Mouse (Mus musculus) neural tube, embryonic 14.5 days (tissue): ENCODE data around the gene Gm11114. TPM values are rescaled to one million over a fixed set of nuclear protein-coding genes. Genes with fewer than 3 reads are reported as not detected.

ENCODE experiments used
- ATAC-seq: fragments of 200-750 bp; cut with Nextera tagmentation; 2 replicates; pipeline ENCODE4 v1.8.0; 2017; ENCODE audit warnings: low read depth, mild to moderate bottlenecking, moderate TSS enrichment, moderate library complexity
- H3K27ac ChIP-seq: fragments of 300-500 bp; sonication (generic); 2 replicates; pipeline ENCODE4 v1.5.1; 2014; ENCODE audit warnings: low read depth, mild to moderate bottlenecking, control low read depth, low read length, moderate library complexity, mixed read lengths
- H3K27me3 ChIP-seq: fragments of 300-500 bp; sonication (generic); 2 replicates; pipeline ENCODE4 v1.6.1; 2014; ENCODE audit warnings: low read length; ENCODE audit not compliant: control insufficient read depth, insufficient read depth
- H3K36me3 ChIP-seq: fragments of 300-500 bp; sonication (generic); 2 replicates; pipeline ENCODE4 v1.6.1; 2014; ENCODE audit warnings: low read length, mixed read lengths; ENCODE audit not compliant: control insufficient read depth, insufficient read depth
- H3K4me1 ChIP-seq: fragments of 300-500 bp; sonication (generic); 2 replicates; pipeline ENCODE4 v1.6.1; 2014; ENCODE audit warnings: low read length; ENCODE audit not compliant: control insufficient read depth, insufficient read depth
- H3K4me2 ChIP-seq: fragments of 300-500 bp; sonication (generic); 2 replicates; pipeline ENCODE4 v1.6.1; 2014; ENCODE audit warnings: mild to moderate bottlenecking, low read depth, low read length, control low read depth
- H3K4me3 ChIP-seq: fragments of 300-500 bp; sonication (generic); 2 replicates; pipeline ENCODE4 v1.5.1; 2014; ENCODE audit warnings: low read depth, low read length, control low read depth, mixed read lengths
- H3K9ac ChIP-seq: fragments of 300-500 bp; sonication (generic); replicated peaks from 2 replicates; pipeline ENCODE4 v1.6.1; 2014; ENCODE audit warnings: low read depth, mild to moderate bottlenecking, control low read depth, low read length, mixed read lengths
- H3K9me3 ChIP-seq: fragments of 300-500 bp; sonication (generic); 2 replicates; pipeline ENCODE4 v1.6.1; 2016; ENCODE audit warnings: low read length; ENCODE audit not compliant: control insufficient read depth
- WGBS: fragments of 180-500 bp; shearing (Covaris S2); extraction: QIAGEN DNeasy Blood & Tissue Kit; methylation state at CpG from one replicate; pipeline ENCODE4 v1.1.7; 2014; 5-methylcytosine and 5-hydroxymethylcytosine counted together
- polyA plus RNA-seq: library from polyadenylated mRNA; unstranded; fragments of >200 nt; fragmentation: Nextera tagmentation; extraction: Ambion mirVana; gene quantifications from 2 replicates; pipeline ENCODE4 v1.2.1, GENCODE M21; 2014

The Gm11114 gene
- polyA plus RNA-seq, 1 experiment from 2014 or later: not detected

GRCm38 (mm10) chr9:85325201-85325868 is 12.8 kb downstream of the Gm11114 start:
- Histone ChIP-seq H3K4me2 (peak overlapping the region; percentile 94), H3K27me3 (0 out of 2 replicates have a peak, but pooled peaks cover 3% of the 10 kb centered on the region), H3K9ac (peak overlapping the region; percentile 56; the same call in 1 of the 2 replicates), H3K27ac (no peak overlapping the region), H3K4me1 (no peaks in the 10 kb centered on the region), H3K36me3 (no peaks in the 10 kb centered on the region), H3K9me3 (no peaks in the 10 kb centered on the region), H3K4me3 (peak overlapping the region; percentile 61)
- ATAC-seq: no peak
- WGBS: 34% methylated on average over 17 of the region's 17 CpGs

- H3K9ac ChIP-seq: peak overlapping the region; percentile 56
- H3K4me2 ChIP-seq: peak overlapping the region; percentile 94
- 0 out of 2 replicates have a peak, but pooled peaks cover 3% of the 10 kb centered on the region for H3K27me3 ChIP-seq
- H3K4me3 ChIP-seq: peak overlapping the region; percentile 61
- peak overlapping the region; percentile 48 for H3K27ac ChIP-seq
- H3K36me3 ChIP-seq: no peaks in the 10 kb centered on the region
- no peaks in the 10 kb centered on the region for H3K9me3 ChIP-seq
- no peaks in the 10 kb centered on the region for H3K4me1 ChIP-seq
- WGBS: under 1% methylated on average over 74 of the region's 88 CpGs
- peak; percentile 67 for ATAC-seq
These were observed 14.0 kb downstream of the Gm11114 start for GRCm38 (mm10) chr9:85326292-85327241.

GRCm38 (mm10) chr9:85327242-85328211 is 15.0 kb downstream of the Gm11114 start, which contains the start of gene Tent5a:
Gene Tent5a, minus strand, starts transcription at chr9:85327348.
- Histone ChIP-seq H3K9ac (peak within 1 kb of the TSS; percentile 56), H3K4me2 (peak within 1 kb of the TSS; percentile 94), H3K27ac (peak within 1 kb of the TSS; percentile 52), H3K9me3 (no peaks in the 10 kb centered on the region), H3K4me3 (peak within 1 kb of the TSS; percentile 61), H3K36me3 (no peaks in the 10 kb centered on the region), H3K4me1 (no peaks in the 10 kb centered on the region), H3K27me3 (0 out of 2 replicates have a peak, but pooled peaks cover 3% of the 10 kb centered on the region)
- ATAC-seq: peak; percentile 92
- under 1% methylated on average over 67 of the region's 72 CpGs for WGBS

GRCm38 (mm10) chr9:85328259-85328658 is 15.7 kb downstream of the Gm11114 start:
- 2% methylated on average over 16 of the region's 16 CpGs for WGBS
- ATAC-seq: peak; percentile 51
- H3K4me1 ChIP-seq: no peaks in the 10 kb centered on the region
- H3K27ac ChIP-seq: peak overlapping the region; percentile 52; the same call in 1 of the 2 replicates
- 0 out of 2 replicates have a peak, but pooled peaks cover 3% of the 10 kb centered on the region for H3K27me3 ChIP-seq
- no peaks in the 10 kb centered on the region for H3K36me3 ChIP-seq
- no peaks in the 10 kb centered on the region for H3K9me3 ChIP-seq
- H3K4me2 ChIP-seq: peak overlapping the region; percentile 94
- peak overlapping the region; percentile 56; the same call in 1 of the 2 replicates for H3K9ac ChIP-seq
- H3K4me3 ChIP-seq: peak overlapping the region; percentile 61

- Histone ChIP-seq H3K27me3 (no peaks in the 10 kb centered on the region), H3K4me2 (no peak overlapping the region), H3K27ac (no peak overlapping the region), H3K9me3 (no peaks in the 10 kb centered on the region), H3K4me1 (no peaks in the 10 kb centered on the region), H3K4me3 (no peak overlapping the region), H3K36me3 (no peaks in the 10 kb centered on the region), H3K9ac (no peak overlapping the region)
- no peak for ATAC-seq
- WGBS: 64% methylated on average over 2 of the region's 2 CpGs
These were observed 18.9 kb downstream of the Gm11114 start for GRCm38 (mm10) chr9:85331521-85331920.

GRCm38 (mm10) chr9:85336046-85336445 is 23.5 kb downstream of the Gm11114 start:
- no peak overlapping the region for H3K4me2 ChIP-seq
- no peaks in the 10 kb centered on the region for H3K36me3 ChIP-seq
- H3K27me3 ChIP-seq: no peaks in the 10 kb centered on the region
- no peak overlapping the region for H3K4me3 ChIP-seq
- ATAC-seq: no peak
- no peak overlapping the region for H3K9ac ChIP-seq
- 93% methylated on average over 7 of the region's 7 CpGs for WGBS
- H3K4me1 ChIP-seq: no peaks in the 10 kb centered on the region
- H3K9me3 ChIP-seq: no peaks in the 10 kb centered on the region
- H3K27ac ChIP-seq: no peak overlapping the region

GRCm38 (mm10) chr9:85340303-85340702 is 27.7 kb downstream of the Gm11114 start:
- Histone ChIP-seq H3K9me3 (no peaks in the 10 kb centered on the region), H3K4me1 (no peaks in the 10 kb centered on the region), H3K4me3 (no peak overlapping the region), H3K36me3 (no peaks in the 10 kb centered on the region), H3K9ac (no peak overlapping the region), H3K27ac (no peak overlapping the region), H3K27me3 (no peaks in the 10 kb centered on the region), H3K4me2 (no peak overlapping the region)
- WGBS: 84% methylated on average over 3 of the region's 3 CpGs
- no peak for ATAC-seq
